Mouse (Mus musculus): ENCODE results near the gene AY074887.

GRCm38 (mm10) chr9:54961059-54961458 lies 10.3 kb upstream of the AY074887 start:
- TF ChIP-seq CTCF (IDR thresholded peaks at IDR 0.05; ENCODE audit: low read depth), result no peak
- TF ChIP-seq EP300 (IDR thresholded peaks at IDR 0.05; ENCODE audit: low read depth), result no peak
